Mouse (Mus musculus) intestine, postnatal 0 days (tissue): ENCODE results near the gene Shisal2b. TPM values are rescaled to one million over a fixed set of nuclear protein-coding genes. Genes with fewer than 3 reads are reported as not detected.
"Not testable (repeated sequence)": the region's sequence is repeated elsewhere in the genome, so short reads cannot be mapped to it uniquely, and the experiment has no call there.

Experiments
- ATAC-seq: fragments of 200-750 bp; cut with Nextera tagmentation; 2 replicates; pipeline ENCODE4 v1.8.0; 2017; ENCODE audit warnings: mild to moderate bottlenecking, moderate TSS enrichment, moderate library complexity
- H3K27ac ChIP-seq: fragments of 300-500 bp; sonication (generic); 2 replicates; pipeline ENCODE4 v1.5.1; 2014; ENCODE audit warnings: mild to moderate bottlenecking, low read depth, low read length, moderate library complexity
- H3K27me3 ChIP-seq: fragments of 300-500 bp; sonication (generic); replicated peaks from 2 replicates; pipeline ENCODE4 v1.6.1; 2014; ENCODE audit warnings: low read length, mixed read lengths; ENCODE audit not compliant: control insufficient read depth, insufficient read depth
- H3K36me3 ChIP-seq: fragments of 300-500 bp; sonication (generic); 2 replicates; pipeline ENCODE4 v1.6.1; 2014; ENCODE audit warnings: mild to moderate bottlenecking, moderate library complexity; ENCODE audit not compliant: control insufficient read depth, insufficient read depth
- H3K4me1 ChIP-seq: fragments of 300-500 bp; sonication (generic); replicated peaks from 2 replicates; pipeline ENCODE4 v1.6.1; 2014; ENCODE audit warnings: antibody characterized with exemption, low read length, mixed read lengths; ENCODE audit not compliant: control insufficient read depth, insufficient read depth
- H3K4me2 ChIP-seq: fragments of 300-500 bp; sonication (generic); replicated peaks from 2 replicates; pipeline ENCODE4 v1.6.1; 2014; ENCODE audit warnings: low read depth, mild to moderate bottlenecking, moderate library complexity
- H3K4me3 ChIP-seq: fragments of 300-500 bp; sonication (generic); 2 replicates; pipeline ENCODE4 v1.5.1; 2014; ENCODE audit warnings: low read depth, low read length
- H3K9ac ChIP-seq: fragments of 300-500 bp; sonication (generic); 2 replicates; pipeline ENCODE4 v1.6.1; 2014; ENCODE audit warnings: mild to moderate bottlenecking, low read depth, low read length
- H3K9me3 ChIP-seq: fragments of 300-500 bp; sonication (generic); 2 replicates; pipeline ENCODE4 v1.6.1; 2016; ENCODE audit warnings: mixed run types; ENCODE audit not compliant: control insufficient read depth
- CTCF ChIP-seq: sonication (generic); IDR thresholded peaks from 2 replicates; pipeline ENCODE4 v1.5.1; 2016; ENCODE audit warnings: low read depth, mild to moderate bottlenecking, control low read depth, antibody characterized with exemption, moderate library complexity
- WGBS: fragments of 180-500 bp; shearing (Covaris S2); extraction: QIAGEN DNeasy Blood & Tissue Kit; methylation state at CpG from one replicate; pipeline ENCODE4 v1.1.7; 2014; 5-methylcytosine and 5-hydroxymethylcytosine counted together
- polyA plus RNA-seq: library from polyadenylated mRNA; unstranded; fragments of >200 nt; fragmentation: Nextera tagmentation; extraction: Ambion mirVana; gene quantifications from 2 replicates; pipeline ENCODE4 v1.2.1, GENCODE M21; 2015

Gene Shisal2b
- 0.25 and 0.67 TPM in 2 replicates for polyA plus RNA-seq

DNA sequence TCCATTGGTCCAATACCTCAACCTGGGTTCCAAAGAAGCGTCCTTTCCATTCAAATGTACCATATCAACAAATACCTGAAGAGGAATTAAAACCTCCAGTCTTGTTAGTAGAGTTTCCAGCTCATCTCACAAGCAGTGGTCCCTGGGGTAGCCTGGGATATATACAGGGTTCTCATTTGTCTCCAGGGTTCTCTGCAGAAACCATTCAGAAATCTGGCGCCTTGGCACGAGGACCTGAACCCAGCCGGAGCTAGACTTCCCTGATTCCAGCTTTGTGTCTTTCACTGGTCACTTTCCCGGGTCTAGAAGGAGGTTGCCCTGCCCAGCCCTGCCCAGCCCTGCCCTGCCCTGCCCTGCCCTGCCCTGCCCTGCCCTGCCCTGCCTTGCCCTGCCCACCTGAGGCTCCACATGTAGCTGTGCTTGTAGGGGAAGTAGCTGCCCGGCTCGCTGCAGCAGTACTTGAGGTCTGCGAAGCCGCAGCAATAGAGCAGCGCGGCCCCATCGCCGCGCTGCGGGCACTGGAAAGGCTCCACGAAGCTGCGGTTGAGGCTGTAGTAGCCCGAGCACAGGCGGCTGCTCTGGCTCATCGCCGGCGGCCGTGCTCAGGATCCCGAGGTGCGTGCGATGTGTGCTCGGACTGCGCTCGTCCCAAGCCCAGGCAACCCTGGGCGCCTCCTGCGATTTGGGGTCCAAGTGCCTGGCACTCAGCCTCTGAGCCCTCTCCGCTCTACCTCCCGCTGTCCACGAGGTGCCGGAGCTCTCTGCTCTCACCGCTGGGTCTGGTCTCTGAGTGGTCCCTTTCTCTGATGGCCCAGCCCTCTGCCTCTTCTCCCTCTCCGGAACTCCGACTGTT is at the start of gene Shisal2b:
Gene Shisal2b (minus strand): TSS at position 767 of the 853 bp plus-strand sequence.
- peak; percentile 67 for ATAC-seq
- H3K4me2 ChIP-seq: peak within 1 kb of the TSS; percentile 95
- no peaks in the 10 kb centered on the region for H3K9me3 ChIP-seq
- H3K4me3 ChIP-seq: peak within 1 kb of the TSS; percentile 37
- WGBS: 5% methylated on average over 38 of the region's 38 CpGs
- peak within 1 kb of the TSS; percentile 18; the same call in 1 of the 2 replicates for H3K9ac ChIP-seq
- no peak for TF ChIP-seq CTCF
- H3K27ac ChIP-seq: no peak within 1 kb of the TSS
- H3K27me3 ChIP-seq: 0 out of 2 replicates have a peak, but pooled peaks cover 8% of the 10 kb centered on the region
- H3K36me3 ChIP-seq: no peaks in the 10 kb centered on the region
- H3K4me1 ChIP-seq: no peaks in the 10 kb centered on the region

DNA sequence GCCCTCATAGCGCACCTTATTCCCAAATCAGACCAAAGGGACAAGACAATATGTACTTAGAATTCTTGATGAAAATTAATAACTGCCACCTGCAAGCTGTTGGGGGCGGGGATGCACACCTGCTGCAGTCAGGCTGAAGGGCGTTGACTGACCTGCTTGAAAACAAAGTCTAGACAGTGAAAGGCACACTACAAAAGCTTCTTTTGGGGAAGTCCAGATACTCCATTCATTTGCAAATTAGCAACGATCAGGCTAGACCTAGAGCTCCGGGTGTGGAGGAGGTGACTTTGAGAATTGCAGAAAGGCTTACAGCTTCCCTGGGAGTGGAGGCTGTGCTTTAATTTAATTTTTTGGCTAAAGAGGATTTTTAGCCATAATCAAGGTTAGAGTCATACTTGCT is 47.9 kb upstream of the Shisal2b start:
- H3K4me3 ChIP-seq, H3K27me3 ChIP-seq, H3K4me2 ChIP-seq, H3K27ac ChIP-seq, ATAC-seq, H3K9ac ChIP-seq, H3K4me1 ChIP-seq, H3K9me3 ChIP-seq, H3K36me3 ChIP-seq: not testable (repeated sequence)
- 87% methylated on average over 5 of the region's 5 CpGs for WGBS

DNA sequence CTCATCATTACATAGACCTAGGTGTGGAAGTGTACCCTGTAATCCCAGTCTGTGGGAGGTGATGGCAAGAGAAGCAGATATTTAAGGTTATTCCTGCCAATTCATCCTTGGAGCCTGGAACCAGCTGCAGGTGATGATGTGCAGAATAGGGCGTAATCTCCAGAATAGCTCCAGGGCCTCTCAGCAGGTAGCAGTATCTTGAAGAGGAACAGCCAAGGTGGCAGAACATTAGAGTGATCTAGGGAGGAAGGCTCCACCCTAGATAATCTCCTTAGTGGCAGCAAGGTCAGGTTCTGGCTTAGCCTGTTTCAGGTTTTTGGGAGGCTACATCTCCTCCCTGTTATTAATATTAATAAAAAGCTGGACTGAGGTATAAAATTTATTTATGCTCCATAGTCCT is 47.3 kb upstream of the Shisal2b start:
- H3K4me1 ChIP-seq, H3K4me3 ChIP-seq, H3K27ac ChIP-seq, H3K27me3 ChIP-seq, H3K4me2 ChIP-seq, ATAC-seq, H3K36me3 ChIP-seq, H3K9me3 ChIP-seq, H3K9ac ChIP-seq: not testable (repeated sequence)
- WGBS: 92% methylated on average over 1 of the region's 1 CpGs

GRCm38 (mm10) chr13:104908691-104909090 is 45.0 kb upstream of the Shisal2b start:
- H3K4me2 ChIP-seq: no peak overlapping the region
- H3K9me3 ChIP-seq: no peaks in the 10 kb centered on the region
- 69% methylated on average over 7 of the region's 7 CpGs for WGBS

GRCm38 (mm10) chr13:104894771-104895170 is 31.1 kb upstream of the Shisal2b start:
- H3K9ac ChIP-seq: no peak overlapping the region
- H3K4me1 ChIP-seq: no peaks in the 10 kb centered on the region
- ATAC-seq: no peak

More at GRCm38 (mm10) chr13:104908691-104909090, 45.0 kb upstream of the Shisal2b start:
- Histone ChIP-seq H3K4me3 (no peak overlapping the region), H3K27ac (no peak overlapping the region), H3K9ac (no peak overlapping the region), H3K27me3 (no peaks in the 10 kb centered on the region), H3K4me1 (no peaks in the 10 kb centered on the region), H3K36me3 (no peaks in the 10 kb centered on the region)
- no peak for TF ChIP-seq CTCF
- ATAC-seq: no peak

DNA sequence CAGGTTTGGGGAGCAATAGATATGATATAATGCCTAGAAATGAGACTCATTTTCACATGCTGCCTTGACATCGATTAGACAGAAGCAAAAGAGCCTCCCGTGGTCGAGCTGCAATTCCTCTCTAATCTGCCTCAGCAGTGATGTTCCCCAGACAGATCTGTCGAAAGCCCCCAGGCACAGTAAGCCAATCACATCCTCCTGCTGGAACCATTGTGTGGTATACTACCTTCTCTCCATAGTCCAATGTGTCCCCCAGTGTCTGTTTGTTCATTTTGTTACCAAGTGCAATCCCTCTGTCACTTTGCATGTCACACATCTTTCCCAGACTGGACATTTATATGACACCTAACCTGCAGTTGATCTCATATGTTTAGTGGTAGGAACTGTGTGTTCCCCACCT is 28.6 kb upstream of the Shisal2b start:
- no peak for TF ChIP-seq CTCF
- no peak overlapping the region for H3K9ac ChIP-seq
- H3K4me1 ChIP-seq: no peaks in the 10 kb centered on the region
- H3K9me3 ChIP-seq: no peaks in the 10 kb centered on the region
- H3K27ac ChIP-seq: no peak overlapping the region
- no peak for ATAC-seq
- no peak overlapping the region for H3K4me2 ChIP-seq
- 68% methylated on average over 4 of the region's 4 CpGs for WGBS
- no peaks in the 10 kb centered on the region for H3K27me3 ChIP-seq
- H3K36me3 ChIP-seq: no peaks in the 10 kb centered on the region
- no peak overlapping the region for H3K4me3 ChIP-seq

More at GRCm38 (mm10) chr13:104894771-104895170, 31.1 kb upstream of the Shisal2b start:
- 64% methylated on average over 1 of the region's 1 CpGs for WGBS
- TF ChIP-seq CTCF: no peak
- Histone ChIP-seq H3K4me2 (no peak overlapping the region), H3K27me3 (no peaks in the 10 kb centered on the region), H3K36me3 (no peaks in the 10 kb centered on the region), H3K9me3 (no peaks in the 10 kb centered on the region), H3K27ac (no peak overlapping the region), H3K4me3 (no peak overlapping the region)
